Mouse (Mus musculus) hindbrain, embryonic 11.5 days (tissue): ENCODE measurements around the gene Ranbp3. TPM values are rescaled to one million over a fixed set of nuclear protein-coding genes. Genes with fewer than 3 reads are reported as not detected.

ENCODE experiments used
- ATAC-seq: fragments of 200-750 bp; cut with Nextera tagmentation; 2 replicates; pipeline ENCODE4 v1.8.0; 2017; ENCODE audit warnings: mild to moderate bottlenecking, moderate TSS enrichment, moderate library complexity; ENCODE audit not compliant: low FRiP score
- DNase-seq: peaks from one replicate; pipeline ENCODE4 v3.0.0-alpha.2; 2015; ENCODE audit warnings: low spot score
- H3K27ac ChIP-seq: fragments of 300-500 bp; sonication (generic); 2 replicates; pipeline ENCODE4 v1.5.1; 2014; ENCODE audit warnings: mild to moderate bottlenecking, low read depth, low read length
- H3K27me3 ChIP-seq: fragments of 300-500 bp; sonication (generic); 2 replicates; pipeline ENCODE4 v1.6.1; 2014; ENCODE audit warnings: mild to moderate bottlenecking, low read length, moderate library complexity, mixed read lengths; ENCODE audit not compliant: control insufficient read depth, insufficient read depth
- H3K36me3 ChIP-seq: fragments of 300-500 bp; sonication (generic); 2 replicates; pipeline ENCODE4 v1.6.1; 2014; ENCODE audit warnings: mild to moderate bottlenecking, low read length, moderate library complexity, mixed read lengths; ENCODE audit not compliant: control insufficient read depth, insufficient read depth
- H3K4me1 ChIP-seq: fragments of 300-500 bp; sonication (generic); replicated peaks from 2 replicates; pipeline ENCODE4 v1.6.1; 2014; ENCODE audit warnings: low read length, mixed read lengths; ENCODE audit not compliant: control insufficient read depth, insufficient read depth
- H3K4me2 ChIP-seq: fragments of 300-500 bp; sonication (generic); replicated peaks from 2 replicates; pipeline ENCODE4 v1.6.1; 2014; ENCODE audit warnings: mild to moderate bottlenecking, low read depth, low read length
- H3K4me3 ChIP-seq: fragments of 300-500 bp; sonication (generic); 2 replicates; pipeline ENCODE4 v1.5.1; 2014; ENCODE audit warnings: low read depth, low read length
- H3K9ac ChIP-seq: fragments of 300-500 bp; sonication (generic); 2 replicates; pipeline ENCODE4 v1.6.1; 2014; ENCODE audit warnings: low read depth, low read length
- H3K9me3 ChIP-seq: fragments of 300-500 bp; sonication (generic); 2 replicates; pipeline ENCODE4 v1.6.1; 2016; ENCODE audit warnings: low read length; ENCODE audit not compliant: control insufficient read depth
- WGBS: fragments of 180-500 bp; shearing (Covaris S2); extraction: QIAGEN DNeasy Blood & Tissue Kit; methylation state at CpG from one replicate; pipeline ENCODE4 v1.1.7; 2014; 5-methylcytosine and 5-hydroxymethylcytosine counted together
- polyA plus RNA-seq: library from polyadenylated mRNA; unstranded; fragments of >200 nt; fragmentation: Nextera tagmentation; extraction: Ambion mirVana; gene quantifications from 2 replicates; pipeline ENCODE4 v1.2.1, GENCODE M21; 2014

Ranbp3 gene
- polyA plus RNA-seq, 1 experiment from 2014 or later: 94.2 TPM

GRCm38 (mm10) chr17:56727029-56727649, 54.0 kb downstream of the Ranbp3 start:
- no peaks in the 10 kb centered on the region for H3K9me3 ChIP-seq
- DNase-seq (no peak), ATAC-seq (no peak; the same call in 1 of the 2 replicates)
- no peaks in the 10 kb centered on the region for H3K27me3 ChIP-seq
- H3K27ac ChIP-seq: no peak overlapping the region
- H3K4me1 ChIP-seq: no peaks in the 10 kb centered on the region; the same call in none of the 2 replicates
- H3K36me3 ChIP-seq: 0 out of 2 replicates have a peak, but pooled peaks cover 3% of the 10 kb centered on the region
- H3K9ac ChIP-seq: no peak overlapping the region
- H3K4me3 ChIP-seq: no peak overlapping the region
- WGBS: 13% methylated on average over 7 of the region's 7 CpGs
- H3K4me2 ChIP-seq: no peak overlapping the region

- Histone ChIP-seq H3K9ac (no peak overlapping the region), H3K4me2 (no peak overlapping the region), H3K36me3 (no peaks in the 10 kb centered on the region), H3K4me1 (no peaks in the 10 kb centered on the region; the same call in none of the 2 replicates), H3K9me3 (no peaks in the 10 kb centered on the region), H3K27me3 (no peaks in the 10 kb centered on the region), H3K4me3 (no peak overlapping the region), H3K27ac (no peak overlapping the region)
- ATAC-seq (no peak), DNase-seq (peak; percentile 25)
- WGBS: 14% methylated on average over 12 of the region's 12 CpGs
These were observed 54.6 kb downstream of the Ranbp3 start for GRCm38 (mm10) chr17:56727659-56728058.

- 37% methylated on average over 12 of the region's 12 CpGs for WGBS
- no peak overlapping the region for H3K4me3 ChIP-seq
- no peaks in the 10 kb centered on the region; the same call in none of the 2 replicates for H3K4me1 ChIP-seq
- H3K36me3 ChIP-seq: no peaks in the 10 kb centered on the region
- no peak overlapping the region for H3K9ac ChIP-seq
- DNase-seq: no peak
- H3K27ac ChIP-seq: no peak overlapping the region
- ATAC-seq: no peak
- no peak overlapping the region for H3K4me2 ChIP-seq
- H3K27me3 ChIP-seq: no peaks in the 10 kb centered on the region
- H3K9me3 ChIP-seq: no peaks in the 10 kb centered on the region
These were observed 55.0 kb downstream of the Ranbp3 start for GRCm38 (mm10) chr17:56728117-56728516.

GRCm38 (mm10) chr17:56729151-56729550, 56.1 kb downstream of the Ranbp3 start:
- Histone ChIP-seq H3K36me3 (no peaks in the 10 kb centered on the region), H3K4me1 (no peaks in the 10 kb centered on the region; the same call in none of the 2 replicates), H3K4me2 (no peak overlapping the region), H3K9ac (no peak overlapping the region), H3K27me3 (no peaks in the 10 kb centered on the region), H3K9me3 (no peaks in the 10 kb centered on the region), H3K27ac (no peak overlapping the region), H3K4me3 (no peak overlapping the region)
- DNase-seq (no peak), ATAC-seq (no peak)
- 56% methylated on average over 6 of the region's 6 CpGs for WGBS

- ATAC-seq (no peak), DNase-seq (no peak)
- no peaks in the 10 kb centered on the region for H3K36me3 ChIP-seq
- no peaks in the 10 kb centered on the region; the same call in none of the 2 replicates for H3K4me1 ChIP-seq
- no peak overlapping the region for H3K4me2 ChIP-seq
- H3K4me3 ChIP-seq: no peak overlapping the region
- H3K9me3 ChIP-seq: no peaks in the 10 kb centered on the region
- H3K27ac ChIP-seq: no peak overlapping the region
- H3K9ac ChIP-seq: no peak overlapping the region
- WGBS: 67% methylated on average over 2 of the region's 2 CpGs
- no peaks in the 10 kb centered on the region for H3K27me3 ChIP-seq
These were observed 56.6 kb downstream of the Ranbp3 start for GRCm38 (mm10) chr17:56729656-56730055.

- DNase-seq (no peak), ATAC-seq (no peak)
- no peak overlapping the region for H3K27ac ChIP-seq
- no peaks in the 10 kb centered on the region for H3K36me3 ChIP-seq
- no peaks in the 10 kb centered on the region for H3K27me3 ChIP-seq
- H3K4me2 ChIP-seq: no peak overlapping the region
- no peak overlapping the region for H3K4me3 ChIP-seq
- H3K4me1 ChIP-seq: no peaks in the 10 kb centered on the region
- H3K9ac ChIP-seq: no peak overlapping the region
- WGBS: 49% methylated on average over 8 of the region's 8 CpGs
- no peaks in the 10 kb centered on the region for H3K9me3 ChIP-seq
These were observed 63.4 kb downstream of the Ranbp3 start for GRCm38 (mm10) chr17:56736534-56736933.

GRCm38 (mm10) chr17:56738221-56738620, 65.1 kb downstream of the Ranbp3 start:
- DNase-seq (no peak), ATAC-seq (no peak)
- H3K9me3 ChIP-seq: no peaks in the 10 kb centered on the region
- no peaks in the 10 kb centered on the region for H3K27me3 ChIP-seq
- no peaks in the 10 kb centered on the region for H3K36me3 ChIP-seq
- no peak overlapping the region for H3K9ac ChIP-seq
- H3K27ac ChIP-seq: no peak overlapping the region
- WGBS: 87% methylated on average over 10 of the region's 10 CpGs
- no peak overlapping the region for H3K4me2 ChIP-seq
- no peaks in the 10 kb centered on the region for H3K4me1 ChIP-seq
- no peak overlapping the region for H3K4me3 ChIP-seq

GRCm38 (mm10) chr17:56740118-56740787, 67.2 kb downstream of the Ranbp3 start:
- H3K4me3 ChIP-seq: no peak overlapping the region
- H3K36me3 ChIP-seq: no peaks in the 10 kb centered on the region
- H3K27me3 ChIP-seq: no peaks in the 10 kb centered on the region
- 83% methylated on average over 17 of the region's 17 CpGs for WGBS
- no peak overlapping the region for H3K27ac ChIP-seq
- DNase-seq (no peak), ATAC-seq (no peak)
- no peak overlapping the region for H3K4me2 ChIP-seq
- H3K4me1 ChIP-seq: no peaks in the 10 kb centered on the region
- H3K9ac ChIP-seq: no peak overlapping the region
- H3K9me3 ChIP-seq: no peaks in the 10 kb centered on the region

GRCm38 (mm10) chr17:56740788-56741160, 67.7 kb downstream of the Ranbp3 start:
- Histone ChIP-seq H3K4me2 (no peak overlapping the region), H3K4me3 (no peak overlapping the region), H3K9me3 (no peaks in the 10 kb centered on the region), H3K27me3 (no peaks in the 10 kb centered on the region), H3K4me1 (no peaks in the 10 kb centered on the region), H3K36me3 (no peaks in the 10 kb centered on the region), H3K27ac (no peak overlapping the region), H3K9ac (no peak overlapping the region)
- DNase-seq (no peak), ATAC-seq (no peak)
- 78% methylated on average over 17 of the region's 17 CpGs for WGBS
